Mouse (Mus musculus): ENCODE measurements at regions not wholly inside any gene's neighbourhood (a gene's known extent, or its start where the extent isn't known, plus 50 kb on each side); places are given as distances from the start of the nearest gene placed in this dataset.

DNA sequence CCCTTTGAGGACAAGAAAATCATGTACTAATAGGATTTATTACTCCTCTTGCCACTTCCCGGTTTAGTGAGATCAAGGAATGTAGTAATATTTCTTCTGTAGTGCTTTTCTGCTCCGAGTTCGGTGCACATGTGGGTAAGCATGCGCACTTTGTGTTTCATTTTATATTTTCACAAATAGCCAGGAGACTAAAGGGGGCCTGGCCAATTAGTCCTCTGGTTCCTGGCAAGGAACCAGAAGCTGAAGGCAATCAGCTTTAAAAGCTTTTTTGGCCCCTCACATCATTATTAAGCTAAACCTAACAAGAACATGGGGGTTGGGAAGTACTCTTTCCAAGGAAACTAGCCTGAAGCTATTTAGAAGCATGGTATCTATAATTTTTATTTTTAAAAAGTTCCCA, 134.2 kb downstream of the Fzd1 start:
- no peak for TF ChIP-seq CTCF (conservative IDR thresholded peaks at IDR 0.05; ENCODE audit: insufficient read depth, insufficient read length, low read depth, low read length)
- no peak for TF ChIP-seq POLR2A (IDR thresholded peaks at IDR 0.05; ENCODE audit: low read depth, low read length)

Data from kidney, adult 2 months (tissue).